Mouse (Mus musculus) liver, embryonic 16.5 days (tissue): ENCODE data around the gene Golph3l. TPM values are rescaled to one million over a fixed set of nuclear protein-coding genes. Genes with fewer than 3 reads are reported as not detected.
A peak's percentile ranks its signal among the peaks of the same experiment; 100 is the strongest.
"Not testable (repeated sequence)": the region's sequence is repeated elsewhere in the genome, so short reads cannot be mapped to it uniquely, and the experiment has no call there.

Experiments
- ATAC-seq: fragments of 200-750 bp; cut with Nextera tagmentation; 2 replicates; pipeline ENCODE4 v1.8.0; 2017; ENCODE audit warnings: low read depth, mild to moderate bottlenecking, moderate number of reproducible peaks, moderate library complexity
- H3K27ac ChIP-seq: fragments of 300-500 bp; sonication (generic); 2 replicates; pipeline ENCODE4 v1.5.1; 2014; ENCODE audit warnings: mild to moderate bottlenecking, low read length
- H3K27me3 ChIP-seq: fragments of 300-500 bp; sonication (generic); 2 replicates; pipeline ENCODE4 v1.6.1; 2014; ENCODE audit warnings: low read depth, low read length, mixed read lengths; ENCODE audit not compliant: control insufficient read depth, insufficient read depth
- H3K36me3 ChIP-seq: fragments of 300-500 bp; sonication (generic); 2 replicates; pipeline ENCODE4 v1.6.1; 2014; ENCODE audit warnings: mild to moderate bottlenecking; ENCODE audit not compliant: control insufficient read depth, insufficient read depth
- H3K4me1 ChIP-seq: fragments of 300-500 bp; sonication (generic); 2 replicates; pipeline ENCODE4 v1.6.1; 2014; ENCODE audit warnings: low read depth, low read length, mixed read lengths; ENCODE audit not compliant: control insufficient read depth
- H3K4me2 ChIP-seq: fragments of 300-500 bp; sonication (generic); 2 replicates; pipeline ENCODE4 v1.6.1; 2014; ENCODE audit warnings: low read depth, low read length, mixed read lengths
- H3K4me3 ChIP-seq: fragments of 300-500 bp; sonication (generic); 2 replicates; pipeline ENCODE4 v1.5.1; 2014; ENCODE audit warnings: low read depth, mild to moderate bottlenecking, low read length
- H3K9ac ChIP-seq: fragments of 300-500 bp; sonication (generic); 2 replicates; pipeline ENCODE4 v1.6.1; 2014; ENCODE audit warnings: low read depth, low read length
- H3K9me3 ChIP-seq: fragments of 300-500 bp; sonication (generic); replicated peaks from 2 replicates; pipeline ENCODE4 v1.6.1; 2016; ENCODE audit warnings: low read length; ENCODE audit not compliant: control insufficient read depth
- WGBS: fragments of 180-500 bp; shearing (Covaris S2); extraction: QIAGEN DNeasy Blood & Tissue Kit; methylation state at CpG from one replicate; pipeline ENCODE4 v1.1.7; 2014; ENCODE audit not compliant: insufficient replicate concordance; 5-methylcytosine and 5-hydroxymethylcytosine counted together
- polyA plus RNA-seq: library from polyadenylated mRNA; unstranded; fragments of >200 nt; fragmentation: Nextera tagmentation; extraction: Ambion mirVana; gene quantifications from 2 replicates; pipeline ENCODE4 v1.2.1, GENCODE M21; 2015

The Golph3l gene
- polyA plus RNA-seq, 1 experiment from 2014 or later: 33.2 TPM

DNA sequence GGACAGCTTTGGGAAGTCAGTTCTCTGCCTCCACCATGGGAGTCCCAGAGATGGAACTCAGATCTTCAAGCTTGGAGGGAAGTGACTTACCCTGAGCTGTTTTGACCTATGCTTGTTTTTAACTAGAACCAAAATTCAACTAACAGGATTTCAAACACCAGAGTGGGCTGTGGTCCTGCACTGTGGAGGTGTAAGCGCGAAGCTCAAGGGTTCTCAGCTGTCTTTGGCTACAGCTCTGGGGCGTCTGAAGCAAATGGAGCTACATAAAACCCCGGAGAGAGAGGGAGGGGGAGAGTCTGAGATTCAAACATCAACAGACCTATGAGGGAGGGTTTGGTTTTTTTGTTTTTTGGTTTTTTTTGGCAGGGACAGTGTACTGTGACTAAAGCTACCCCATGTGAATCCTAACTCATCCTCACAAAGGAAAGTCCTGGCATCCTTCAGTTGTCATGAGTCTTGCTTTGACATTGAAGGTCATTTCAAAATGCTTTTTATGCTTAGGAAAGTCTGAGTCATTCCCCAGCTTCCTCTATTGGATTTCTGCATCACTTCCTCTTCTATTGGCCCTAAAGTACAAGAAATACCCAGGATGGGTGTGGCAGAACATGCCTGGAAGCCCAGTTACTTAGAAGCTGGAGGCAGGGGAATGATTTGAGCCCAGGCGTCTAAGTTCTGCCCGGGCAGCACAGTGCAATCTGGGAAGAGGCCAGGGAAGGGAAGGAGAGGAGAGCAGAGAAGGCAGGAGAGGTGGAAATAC, 61.7 kb downstream of the Golph3l start:
- H3K4me1 ChIP-seq: peaks cover 30% of the 10 kb centered on the region
- peak overlapping the region; percentile 80 for H3K27ac ChIP-seq
- no peak overlapping the region for H3K9ac ChIP-seq
- H3K4me2 ChIP-seq: 0 out of 2 replicates have a peak overlapping the region, but pooled peaks have one; percentile 4
- no peak overlapping the region for H3K4me3 ChIP-seq
- no peaks in the 10 kb centered on the region for H3K36me3 ChIP-seq
- H3K9me3 ChIP-seq: no peaks in the 10 kb centered on the region
- no peak for ATAC-seq
- 40% methylated on average over 6 of the region's 6 CpGs for WGBS
- H3K27me3 ChIP-seq: no peaks in the 10 kb centered on the region

DNA sequence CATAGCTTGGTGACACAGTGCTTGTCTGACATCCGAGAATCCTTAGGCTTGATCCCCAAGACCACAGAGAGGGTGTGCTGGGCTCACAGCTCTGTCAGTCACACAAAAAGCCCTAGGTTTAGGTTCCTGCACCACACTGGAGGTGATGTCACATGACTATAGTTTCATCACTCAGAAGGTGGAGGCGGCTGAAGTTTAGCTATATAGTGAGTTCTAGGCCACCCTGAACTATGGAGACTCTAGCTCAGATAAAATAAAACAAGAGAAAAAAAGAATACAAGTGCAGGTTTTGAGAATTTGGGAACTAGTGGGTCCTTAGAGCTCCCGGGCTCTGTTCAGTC, 62.3 kb downstream of the Golph3l start:
- peak overlapping the region; percentile 76 for H3K27ac ChIP-seq
- no peaks in the 10 kb centered on the region for H3K36me3 ChIP-seq
- whole genome bisulfite sequencing: 75% methylated on average over 3 of the region's 3 CpGs
- H3K9ac ChIP-seq: no peak overlapping the region
- no peaks in the 10 kb centered on the region for H3K9me3 ChIP-seq
- ATAC-seq: no peak
- no peaks in the 10 kb centered on the region for H3K27me3 ChIP-seq
- H3K4me2 ChIP-seq: 0 out of 2 replicates have a peak overlapping the region, but pooled peaks have one; percentile 4
- H3K4me3 ChIP-seq: no peak overlapping the region
- peaks cover 24% of the 10 kb centered on the region for H3K4me1 ChIP-seq

DNA sequence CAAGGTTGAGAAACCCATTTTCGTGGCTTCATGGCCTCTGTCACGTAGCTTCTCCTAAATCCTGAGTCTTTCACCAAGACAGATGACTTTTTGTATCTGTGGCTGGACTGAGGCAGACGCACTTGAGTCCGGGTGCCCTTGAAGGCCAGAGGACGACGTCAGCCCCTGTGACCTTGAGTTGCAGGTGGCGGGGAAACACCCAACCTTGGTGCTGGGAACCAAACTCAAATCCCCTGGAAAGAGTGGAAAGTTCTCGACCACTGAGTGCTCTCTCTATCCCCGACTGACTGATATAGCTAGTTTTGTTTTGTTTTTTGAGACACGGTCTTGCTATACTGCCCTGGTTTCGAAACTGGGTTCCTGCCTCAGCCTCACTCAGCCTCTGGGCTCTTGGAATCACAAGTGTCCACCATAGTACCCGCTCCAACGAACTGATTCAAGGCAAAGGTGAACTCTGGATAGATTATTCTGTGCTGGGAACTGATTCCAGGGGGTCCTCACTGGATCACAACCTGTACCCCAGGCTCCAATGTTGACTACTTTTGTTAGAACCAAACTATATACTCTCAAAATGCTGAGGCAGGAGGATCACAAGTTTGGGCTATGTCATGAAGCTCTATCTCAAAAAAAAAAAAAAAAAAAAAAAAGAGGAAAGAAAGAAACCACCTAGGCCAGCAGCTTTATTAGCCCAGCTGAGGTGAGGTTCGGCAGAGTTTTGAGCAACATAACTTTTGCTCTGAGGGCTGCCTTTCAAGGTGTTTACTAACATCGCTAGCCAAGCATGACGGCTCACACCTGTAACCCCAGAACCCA, 62.9 kb downstream of the Golph3l start:
- no peak for ATAC-seq
- Histone ChIP-seq H3K36me3 (no peaks in the 10 kb centered on the region), H3K4me3 (no peak overlapping the region), H3K27ac (peak overlapping the region; percentile 76), H3K9me3 (no peaks in the 10 kb centered on the region), H3K4me2 (no peak overlapping the region), H3K9ac (no peak overlapping the region), H3K27me3 (no peaks in the 10 kb centered on the region), H3K4me1 (peaks cover 20% of the 10 kb centered on the region)
- WGBS: 67% methylated on average over 16 of the region's 16 CpGs

DNA sequence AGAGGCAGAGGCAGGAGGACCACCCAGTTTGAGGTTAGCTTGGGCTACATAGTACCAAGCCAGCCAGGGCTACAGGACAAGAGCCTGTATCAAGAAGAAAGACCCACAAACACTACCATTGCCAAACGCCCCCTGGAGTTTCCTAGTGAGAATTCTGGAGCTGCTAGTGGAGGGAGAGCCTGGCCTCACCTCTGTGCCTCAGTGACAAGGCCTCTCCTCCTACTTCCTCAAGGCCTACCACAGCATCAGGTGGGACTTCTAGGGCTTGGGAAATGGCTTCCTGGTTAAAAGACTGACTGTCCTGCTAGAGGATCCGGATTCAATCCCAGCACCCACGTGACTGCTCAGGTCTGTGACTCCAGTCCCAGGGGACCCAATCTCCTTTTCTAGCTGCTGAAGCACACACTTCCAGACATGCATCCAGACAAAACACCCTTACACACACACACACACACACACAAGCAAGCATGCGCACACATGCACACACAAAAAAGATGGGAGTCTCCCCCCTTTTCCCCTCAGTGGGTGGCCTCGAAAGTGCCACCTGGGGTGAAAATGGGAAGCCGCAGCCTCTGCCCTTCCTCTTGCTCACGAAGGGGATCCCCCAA, 63.6 kb downstream of the Golph3l start:
- Histone ChIP-seq H3K4me2 (no peak overlapping the region), H3K9ac (no peak overlapping the region; the same call in 1 of the 2 replicates), H3K4me1 (peaks cover 24% of the 10 kb centered on the region), H3K27me3 (no peaks in the 10 kb centered on the region), H3K36me3 (no peaks in the 10 kb centered on the region), H3K27ac (peak overlapping the region; percentile 66), H3K4me3 (no peak overlapping the region), H3K9me3 (no peaks in the 10 kb centered on the region)
- ATAC-seq: peak; percentile 17; the same call in 1 of the 2 replicates
- WGBS: 51% methylated on average over 7 of the region's 7 CpGs

DNA sequence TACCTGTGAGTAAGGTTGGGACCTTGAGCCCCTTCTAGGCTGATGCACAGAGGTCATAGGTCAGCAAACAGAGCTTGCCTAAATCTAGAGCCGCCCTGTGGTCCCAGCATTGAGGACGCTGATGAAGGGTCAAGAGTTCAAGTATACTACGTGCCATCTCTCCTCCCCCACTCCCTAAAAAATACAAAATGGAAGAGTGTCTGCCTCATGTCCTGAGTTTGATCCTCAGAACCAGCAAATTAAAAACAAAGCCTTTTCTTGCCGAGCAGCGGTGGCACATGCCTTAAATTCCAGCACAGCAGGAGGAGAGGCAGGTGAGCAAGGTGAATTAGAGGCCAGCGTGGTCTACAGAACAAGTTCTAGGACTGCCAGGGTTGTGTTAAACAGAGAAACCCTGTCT, 64.1 kb downstream of the Golph3l start:
- Histone ChIP-seq H3K4me1 (peaks cover 29% of the 10 kb centered on the region), H3K9me3 (no peaks in the 10 kb centered on the region), H3K36me3 (no peaks in the 10 kb centered on the region), H3K4me3 (no peak overlapping the region), H3K4me2 (no peak overlapping the region), H3K27ac (peak overlapping the region; percentile 36), H3K27me3 (no peaks in the 10 kb centered on the region), H3K9ac (no peak overlapping the region)
- no peak for ATAC-seq
- 58% methylated on average over 6 of the region's 6 CpGs for WGBS

DNA sequence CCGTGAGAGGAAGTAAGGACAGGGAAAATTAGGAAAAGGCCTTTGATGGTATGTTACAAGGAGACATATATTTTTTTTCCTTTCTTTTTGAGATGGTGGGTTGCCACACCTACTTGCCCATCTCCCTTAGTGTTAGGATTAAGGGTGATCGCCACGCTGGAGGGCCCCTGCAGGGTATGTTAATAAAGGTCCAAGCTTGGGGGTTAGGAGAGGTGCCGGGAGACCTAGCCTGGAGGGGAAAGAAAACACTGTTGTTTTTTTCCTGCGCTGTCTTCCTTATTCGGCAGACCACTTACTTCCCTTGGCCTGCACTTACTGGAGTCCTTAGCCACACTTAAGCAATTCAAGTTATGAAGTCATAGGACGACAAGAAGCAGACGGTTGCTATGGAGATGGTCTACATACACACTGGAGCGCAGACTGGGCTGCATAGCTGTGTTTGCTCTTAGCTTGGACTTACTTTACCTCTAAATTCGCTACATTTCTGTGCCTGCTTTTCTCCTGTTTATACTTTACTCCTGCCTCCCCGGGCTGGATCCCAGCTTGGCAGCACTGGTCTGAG, 64.8 kb downstream of the Golph3l start:
- WGBS: 30% methylated on average over 11 of the region's 11 CpGs
- no peaks in the 10 kb centered on the region for H3K27me3 ChIP-seq
- H3K27ac ChIP-seq: peak overlapping the region; percentile 23; the same call in 1 of the 2 replicates
- no peak for ATAC-seq
- H3K9me3 ChIP-seq: no peaks in the 10 kb centered on the region
- no peaks in the 10 kb centered on the region for H3K36me3 ChIP-seq
- no peak overlapping the region for H3K9ac ChIP-seq
- no peak overlapping the region for H3K4me2 ChIP-seq
- H3K4me1 ChIP-seq: peaks cover 30% of the 10 kb centered on the region
- H3K4me3 ChIP-seq: no peak overlapping the region

DNA sequence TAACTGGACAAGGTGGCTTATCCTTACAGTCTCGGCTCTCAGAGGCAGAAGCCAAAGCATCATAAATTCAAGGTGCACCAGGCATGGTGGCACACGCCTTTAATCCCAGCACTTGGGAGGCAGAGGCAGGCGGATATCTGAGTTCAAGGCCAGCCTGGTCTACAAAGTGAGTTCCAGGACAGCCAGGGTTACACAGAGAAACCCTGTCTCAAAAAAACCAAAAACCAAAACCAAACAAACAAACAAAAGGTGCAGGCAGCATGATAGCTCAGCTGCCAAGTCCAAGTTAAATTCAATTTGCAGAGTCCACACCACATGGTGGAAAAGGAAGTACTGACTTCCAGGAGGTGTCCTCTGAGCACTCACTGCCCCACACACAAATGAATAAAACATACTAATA, 65.6 kb downstream of the Golph3l start:
- 73% methylated on average over 3 of the region's 3 CpGs for WGBS
- not testable (repeated sequence) for H3K4me3 ChIP-seq, ATAC-seq, H3K9ac ChIP-seq, H3K27ac ChIP-seq, H3K4me2 ChIP-seq, H3K9me3 ChIP-seq, H3K27me3 ChIP-seq, H3K36me3 ChIP-seq
- H3K4me1 ChIP-seq: peaks cover 30% of the 10 kb centered on the region

DNA sequence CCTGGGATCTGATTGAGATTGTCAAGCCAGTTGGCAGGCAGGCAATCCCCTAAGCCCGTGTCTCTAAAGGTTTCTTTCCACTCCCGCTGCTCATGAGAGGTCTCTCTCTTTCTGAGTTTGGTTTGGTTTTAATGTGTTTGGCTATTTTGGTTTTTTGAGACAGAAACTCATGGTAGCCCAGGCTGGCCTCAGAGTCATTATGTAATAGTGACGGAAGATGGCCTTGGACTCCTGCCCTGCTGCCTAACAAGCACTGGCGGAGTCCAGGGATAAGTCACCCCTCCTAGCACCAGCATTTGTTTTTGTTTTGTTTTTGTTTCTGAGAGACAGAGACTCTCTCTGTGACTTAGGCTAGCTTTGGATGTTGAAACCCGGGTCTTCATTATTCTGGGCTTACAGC, 66.7 kb downstream of the Golph3l start:
- Histone ChIP-seq H3K36me3 (peaks cover 5% of the 10 kb centered on the region; the same call in 1 of the 2 replicates), H3K9me3 (no peaks in the 10 kb centered on the region), H3K27me3 (no peaks in the 10 kb centered on the region), H3K4me2 (no peak overlapping the region), H3K4me1 (peaks cover 30% of the 10 kb centered on the region), H3K27ac (no peak overlapping the region), H3K4me3 (no peak overlapping the region), H3K9ac (no peak overlapping the region)
- WGBS: 80% methylated on average over 5 of the region's 5 CpGs
- no peak for ATAC-seq
